Mouse (Mus musculus): ENCODE measurements around the gene Dus2. TPM values are rescaled to one million over a fixed set of nuclear protein-coding genes. Genes with fewer than 3 reads are reported as not detected.
"Not testable (repeated sequence)": the region's sequence is repeated elsewhere in the genome, so short reads cannot be mapped to it uniquely, and the experiment has no call there.

Gene Dus2
- polyA plus RNA-seq, 1 experiment from 2014 or later: 15.2 TPM

GRCm38 (mm10) chr8:105964506-105965265 is 26.5 kb upstream of the Dus2 start:
- Histone ChIP-seq H3K36me3 (peaks cover 10% of the 10 kb centered on the region), H3K9me3 (replicated peaks) (no peaks in the 10 kb centered on the region), H3K4me2 (peak overlapping the region; percentile 81), H3K4me3 (peak overlapping the region; percentile 69), H3K9ac (peak overlapping the region; percentile 86), H3K27me3 (replicated peaks) (no peaks in the 10 kb centered on the region), H3K27ac (ENCODE audit: poor library complexity, severe bottlenecking) (0 out of 2 replicates have a peak overlapping the region, but pooled peaks have one; percentile 90), H3K4me1 (replicated peaks) (peaks cover 62% of the 10 kb centered on the region)
- ATAC-seq (ENCODE audit: insufficient number of reproducible peaks, low FRiP score): no peak
- WGBS: 43% methylated on average over 12 of the region's 12 CpGs

- H3K4me2 ChIP-seq: peak overlapping the region; percentile 81
- H3K4me1 ChIP-seq (replicated peaks): peaks cover 62% of the 10 kb centered on the region
- WGBS: 1% methylated on average over 40 of the region's 40 CpGs
- H3K36me3 ChIP-seq: peaks cover 3% of the 10 kb centered on the region
- H3K27ac ChIP-seq (ENCODE audit: poor library complexity, severe bottlenecking): peak overlapping the region; percentile 90
- H3K9ac ChIP-seq: peak overlapping the region; percentile 86
- ATAC-seq (ENCODE audit: insufficient number of reproducible peaks, low FRiP score): peak; percentile 66
- H3K27me3 ChIP-seq (replicated peaks): no peaks in the 10 kb centered on the region
- H3K9me3 ChIP-seq (replicated peaks): no peaks in the 10 kb centered on the region
- peak overlapping the region; percentile 69 for H3K4me3 ChIP-seq
These were observed 25.8 kb upstream of the Dus2 start for GRCm38 (mm10) chr8:105965266-105965904.

GRCm38 (mm10) chr8:105965905-105966341 is 25.2 kb upstream of the Dus2 start, which contains the start of gene Slc12a4:
Slc12a4 (minus strand) TSS chr8:105966097.
- peak within 1 kb of the TSS; percentile 81 for H3K4me2 ChIP-seq
- peak within 1 kb of the TSS; percentile 86 for H3K9ac ChIP-seq
- no peaks in the 10 kb centered on the region for H3K36me3 ChIP-seq
- WGBS: under 1% methylated on average over 47 of the region's 47 CpGs
- peak within 1 kb of the TSS; percentile 90 for H3K27ac ChIP-seq (ENCODE audit: poor library complexity, severe bottlenecking)
- peak within 1 kb of the TSS; percentile 69 for H3K4me3 ChIP-seq
- ATAC-seq (ENCODE audit: insufficient number of reproducible peaks, low FRiP score): peak; percentile 90
- H3K4me1 ChIP-seq (replicated peaks): peaks cover 62% of the 10 kb centered on the region
- no peaks in the 10 kb centered on the region for H3K27me3 ChIP-seq (replicated peaks)
- H3K9me3 ChIP-seq (replicated peaks): no peaks in the 10 kb centered on the region

DNA sequence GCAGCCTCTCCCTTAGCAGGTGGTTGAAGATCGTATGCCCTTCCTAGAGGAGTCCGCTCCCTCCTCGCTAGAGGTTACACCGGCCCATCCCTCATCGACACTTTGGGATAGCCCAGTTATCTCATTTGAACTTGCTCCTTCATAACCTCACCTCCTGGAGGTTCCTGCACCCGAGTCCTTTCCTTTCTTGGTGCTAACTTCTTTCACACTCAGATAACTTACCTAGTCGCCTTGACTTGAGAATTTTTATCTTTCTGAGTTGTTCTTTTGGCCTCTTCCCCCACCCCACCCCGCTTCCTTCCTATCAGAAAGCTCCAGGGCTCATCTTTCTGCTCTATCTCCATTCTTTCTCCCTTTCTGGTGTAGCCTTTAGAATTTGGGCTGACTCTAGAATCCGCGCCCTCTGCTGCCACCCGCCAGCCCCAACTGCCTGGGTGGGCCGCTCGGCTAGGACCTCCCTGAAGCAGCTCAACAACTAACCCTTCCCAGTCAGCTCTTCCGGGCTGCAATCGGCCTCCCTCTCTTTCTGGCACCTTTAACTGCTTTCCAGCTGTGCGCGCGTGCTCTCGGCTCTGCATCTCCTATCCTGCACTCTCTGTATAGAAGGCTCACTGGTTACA is 24.3 kb upstream of the Dus2 start:
- 4% methylated on average over 19 of the region's 19 CpGs for WGBS
- Histone ChIP-seq H3K36me3 (no peaks in the 10 kb centered on the region), H3K27ac (ENCODE audit: poor library complexity, severe bottlenecking) (peak overlapping the region; percentile 90), H3K27me3 (replicated peaks) (no peaks in the 10 kb centered on the region), H3K9ac (0 out of 2 replicates have a peak overlapping the region, but pooled peaks have one; percentile 49), H3K4me3 (peak overlapping the region; percentile 69), H3K4me2 (peak overlapping the region; percentile 81), H3K9me3 (replicated peaks) (no peaks in the 10 kb centered on the region), H3K4me1 (replicated peaks) (peaks cover 55% of the 10 kb centered on the region)
- ATAC-seq (ENCODE audit: insufficient number of reproducible peaks, low FRiP score): peak; percentile 27; the same call in 1 of the 2 replicates

DNA sequence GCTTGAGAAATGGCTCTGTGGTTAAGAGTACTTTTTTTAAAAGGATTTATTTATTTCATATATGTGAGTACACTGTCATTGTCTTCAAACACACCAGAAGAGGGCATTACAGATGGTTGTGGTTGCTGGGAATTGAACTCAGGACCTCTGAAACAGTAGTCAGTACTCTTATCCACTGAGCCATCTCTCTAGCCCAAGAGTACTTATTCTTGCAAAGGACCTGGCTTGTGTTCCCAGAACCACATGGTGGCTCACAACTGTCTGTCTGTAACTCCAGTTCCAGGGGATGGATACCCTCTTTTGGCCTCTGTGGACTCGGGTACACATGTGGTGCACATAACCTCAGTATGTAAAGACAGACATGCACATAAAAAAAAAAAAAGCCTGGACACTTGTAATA is 21.8 kb upstream of the Dus2 start:
- peaks cover 30% of the 10 kb centered on the region for H3K4me1 ChIP-seq (replicated peaks)
- no peak overlapping the region for H3K4me3 ChIP-seq
- no peaks in the 10 kb centered on the region for H3K36me3 ChIP-seq
- H3K4me2 ChIP-seq: no peak overlapping the region
- 81% methylated on average over 1 of the region's 1 CpGs for WGBS
- ATAC-seq (ENCODE audit: insufficient number of reproducible peaks, low FRiP score): no peak
- H3K9ac ChIP-seq: no peak overlapping the region
- H3K9me3 ChIP-seq (replicated peaks): no peaks in the 10 kb centered on the region
- no peak overlapping the region for H3K27ac ChIP-seq (ENCODE audit: poor library complexity, severe bottlenecking)
- H3K27me3 ChIP-seq (replicated peaks): no peaks in the 10 kb centered on the region

GRCm38 (mm10) chr8:105971019-105971720 is 20.0 kb upstream of the Dus2 start:
- H3K27me3 ChIP-seq (replicated peaks): no peaks in the 10 kb centered on the region
- H3K9me3 ChIP-seq (replicated peaks): no peaks in the 10 kb centered on the region
- H3K9ac ChIP-seq: no peak overlapping the region
- no peak overlapping the region for H3K4me3 ChIP-seq
- no peaks in the 10 kb centered on the region for H3K36me3 ChIP-seq
- H3K4me1 ChIP-seq (replicated peaks): peaks cover 18% of the 10 kb centered on the region
- H3K27ac ChIP-seq (ENCODE audit: poor library complexity, severe bottlenecking): no peak overlapping the region
- H3K4me2 ChIP-seq: no peak overlapping the region
- no peak for ATAC-seq (ENCODE audit: insufficient number of reproducible peaks, low FRiP score)
- WGBS: 71% methylated on average over 8 of the region's 8 CpGs

- WGBS: 64% methylated on average over 7 of the region's 7 CpGs
- no peaks in the 10 kb centered on the region for H3K36me3 ChIP-seq
- H3K27me3 ChIP-seq (replicated peaks): no peaks in the 10 kb centered on the region
- H3K9me3 ChIP-seq (replicated peaks): no peaks in the 10 kb centered on the region
- no peak overlapping the region for H3K4me2 ChIP-seq
- no peak overlapping the region for H3K9ac ChIP-seq
- H3K4me1 ChIP-seq (replicated peaks): no peaks in the 10 kb centered on the region
- ATAC-seq (ENCODE audit: insufficient number of reproducible peaks, low FRiP score): no peak
- H3K27ac ChIP-seq (ENCODE audit: poor library complexity, severe bottlenecking): no peak overlapping the region
- H3K4me3 ChIP-seq: no peak overlapping the region
These were observed 15.8 kb upstream of the Dus2 start for GRCm38 (mm10) chr8:105975363-105975762.

GRCm38 (mm10) chr8:105979325-105979724 is 11.8 kb upstream of the Dus2 start, which contains the start of gene Dpep3:
Dpep3 (minus strand) TSS chr8:105979429.
- Histone ChIP-seq H3K27ac (ENCODE audit: poor library complexity, severe bottlenecking) (no peak within 1 kb of the TSS), H3K9me3 (replicated peaks) (no peaks in the 10 kb centered on the region), H3K4me3 (no peak within 1 kb of the TSS), H3K27me3 (replicated peaks) (no peaks in the 10 kb centered on the region), H3K4me2 (no peak within 1 kb of the TSS), H3K9ac (no peak within 1 kb of the TSS), H3K36me3 (no peaks in the 10 kb centered on the region), H3K4me1 (replicated peaks) (no peaks in the 10 kb centered on the region)
- ATAC-seq (ENCODE audit: insufficient number of reproducible peaks, low FRiP score): no peak
- WGBS: 92% methylated on average over 15 of the region's 15 CpGs

- H3K4me3 ChIP-seq: no peak overlapping the region
- H3K4me2 ChIP-seq: no peak overlapping the region
- 0 out of 2 replicates have a peak, but pooled peaks cover 3% of the 10 kb centered on the region for H3K27me3 ChIP-seq (replicated peaks)
- no peaks in the 10 kb centered on the region for H3K36me3 ChIP-seq
- H3K9ac ChIP-seq: no peak overlapping the region
- no peak for ATAC-seq (ENCODE audit: insufficient number of reproducible peaks, low FRiP score)
- H3K4me1 ChIP-seq (replicated peaks): no peaks in the 10 kb centered on the region
- WGBS: 88% methylated on average over 1 of the region's 1 CpGs
- H3K27ac ChIP-seq (ENCODE audit: poor library complexity, severe bottlenecking): no peak overlapping the region
- H3K9me3 ChIP-seq (replicated peaks): no peaks in the 10 kb centered on the region
These were observed 10.0 kb upstream of the Dus2 start for GRCm38 (mm10) chr8:105981146-105981545.

- not testable (repeated sequence) for H3K9me3 ChIP-seq (replicated peaks); H3K4me1 ChIP-seq (replicated peaks); H3K36me3 ChIP-seq; H3K4me2 ChIP-seq; ATAC-seq (ENCODE audit: insufficient number of reproducible peaks, low FRiP score); H3K27ac ChIP-seq (ENCODE audit: poor library complexity, severe bottlenecking); H3K9ac ChIP-seq; H3K27me3 ChIP-seq (replicated peaks); H3K4me3 ChIP-seq
- WGBS: 69% methylated on average over 11 of the region's 11 CpGs
These were observed 7.7 kb upstream of the Dus2 start for GRCm38 (mm10) chr8:105983406-105983805.

All from heart, embryonic 12.5 days (tissue).